Mouse (Mus musculus) midbrain, postnatal 0 days (tissue): ENCODE results near the gene Mpv17l2. TPM values are rescaled to one million over a fixed set of nuclear protein-coding genes. Genes with fewer than 3 reads are reported as not detected.

Experiments
- ATAC-seq: fragments of 200-750 bp; cut with Nextera tagmentation; 2 replicates; pipeline ENCODE4 v1.8.0; 2017; ENCODE audit warnings: moderate number of reproducible peaks, mild to moderate bottlenecking, moderate TSS enrichment, moderate library complexity; ENCODE audit not compliant: low FRiP score
- DNase-seq: peaks from one replicate; pipeline ENCODE4 v3.0.0-alpha.2; 2015; ENCODE audit warnings: low spot score
- H3K27ac ChIP-seq: fragments of 300-500 bp; sonication (generic); 2 replicates; pipeline ENCODE4 v1.5.1; 2014; ENCODE audit warnings: low read depth, mild to moderate bottlenecking, low read length, mixed read lengths
- H3K27me3 ChIP-seq: fragments of 300-500 bp; sonication (generic); 2 replicates; pipeline ENCODE4 v1.6.1; 2014; ENCODE audit warnings: low read length, control low read depth, mixed read lengths; ENCODE audit not compliant: insufficient read depth
- H3K36me3 ChIP-seq: fragments of 300-500 bp; sonication (generic); 2 replicates; pipeline ENCODE4 v1.6.1; 2014; ENCODE audit warnings: low read length, control low read depth, mixed read lengths; ENCODE audit not compliant: insufficient read depth
- H3K4me1 ChIP-seq: fragments of 300-500 bp; sonication (generic); 2 replicates; pipeline ENCODE4 v1.6.1; 2014; ENCODE audit warnings: mild to moderate bottlenecking, control low read depth, antibody characterized with exemption, low read length, mixed read lengths; ENCODE audit not compliant: insufficient read depth
- H3K4me2 ChIP-seq: fragments of 300-500 bp; sonication (generic); 2 replicates; pipeline ENCODE4 v1.6.1; 2014; ENCODE audit warnings: low read depth, mild to moderate bottlenecking, low read length, mixed read lengths; ENCODE audit not compliant: poor library complexity, severe bottlenecking
- H3K4me3 ChIP-seq: fragments of 300-500 bp; sonication (generic); 2 replicates; pipeline ENCODE4 v1.5.1; 2014; ENCODE audit warnings: low read depth, mild to moderate bottlenecking, low read length, moderate library complexity
- H3K9ac ChIP-seq: fragments of 300-500 bp; sonication (generic); replicated peaks from 2 replicates; pipeline ENCODE4 v1.6.1; 2014; ENCODE audit warnings: mild to moderate bottlenecking, low read length, moderate library complexity, mixed read lengths; ENCODE audit not compliant: poor library complexity, severe bottlenecking
- H3K9me3 ChIP-seq: fragments of 300-500 bp; sonication (generic); 2 replicates; pipeline ENCODE4 v1.6.1; 2016; ENCODE audit warnings: low read length, control low read depth
- CTCF ChIP-seq: IDR thresholded peaks from 2 replicates; pipeline ENCODE4 v1.5.1; 2016; ENCODE audit warnings: antibody characterized with exemption, mild to moderate bottlenecking
- WGBS: fragments of 180-500 bp; shearing (Covaris S2); extraction: QIAGEN DNeasy Blood & Tissue Kit; methylation state at CpG from one replicate; pipeline ENCODE4 v1.1.7; 2014; 5-methylcytosine and 5-hydroxymethylcytosine counted together
- polyA plus RNA-seq: library from polyadenylated mRNA; unstranded; fragments of >200 nt; fragmentation: Nextera tagmentation; extraction: Ambion mirVana; gene quantifications from 2 replicates; pipeline ENCODE4 v1.2.1, GENCODE M21; 2015
- total RNA-seq: library from RNA; depleted of rRNA; stranded (reverse); fragments of >200 nt; gene quantifications from 2 replicates; pipeline ENCODE4 v1.2.3, GENCODE M21; 2014

The Mpv17l2 gene
- total and polyA plus RNA-seq, 2 experiments from 2014 or later: 27.8 to 43.7 TPM

DNA sequence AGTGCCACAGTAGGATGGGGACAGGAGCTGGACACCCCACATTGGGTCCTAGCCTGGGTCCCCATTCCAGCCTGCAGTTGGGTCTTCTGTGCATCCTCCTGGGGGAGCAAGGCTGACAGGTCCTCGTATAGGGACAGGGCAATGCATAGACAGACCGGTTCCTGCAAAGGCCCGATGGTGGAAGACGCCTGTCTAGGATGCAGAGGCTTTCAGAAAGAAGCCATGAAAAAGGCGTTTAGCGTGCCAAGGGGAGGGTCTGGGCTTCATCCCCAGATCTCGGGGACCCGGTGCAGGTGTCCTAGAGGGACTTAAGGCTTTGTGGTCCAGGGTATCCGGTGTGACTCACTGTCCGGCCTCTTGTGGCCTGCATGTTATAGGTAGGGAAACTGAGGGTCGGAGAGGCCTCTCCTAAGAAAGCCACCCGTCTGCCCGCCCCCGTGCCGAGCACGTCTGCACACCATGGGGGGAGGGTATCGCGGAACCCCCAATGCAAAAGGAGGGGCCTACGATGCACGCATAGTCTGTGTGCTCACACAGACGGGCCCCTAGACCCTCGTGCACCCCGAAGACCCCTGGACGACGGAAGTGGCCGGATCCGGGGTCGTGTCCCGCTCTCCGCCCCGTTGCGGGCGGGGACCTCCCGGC, 15.2 kb upstream of the Mpv17l2 start:
- 3% methylated on average over 28 of the region's 34 CpGs for WGBS
- no peak for TF ChIP-seq CTCF
- H3K27me3 ChIP-seq: no peaks in the 10 kb centered on the region
- peak overlapping the region; percentile 77 for H3K4me3 ChIP-seq
- peaks cover 19% of the 10 kb centered on the region for H3K4me1 ChIP-seq
- ATAC-seq (no peak; the same call in 1 of the 2 replicates), DNase-seq (peak; percentile 27)
- H3K9ac ChIP-seq: peak overlapping the region; percentile 97
- no peaks in the 10 kb centered on the region for H3K9me3 ChIP-seq
- peaks cover 64% of the 10 kb centered on the region for H3K36me3 ChIP-seq
- H3K27ac ChIP-seq: peak overlapping the region; percentile 94
- H3K4me2 ChIP-seq: peak overlapping the region; percentile 84

- no peak for TF ChIP-seq CTCF
- peaks cover 19% of the 10 kb centered on the region for H3K4me1 ChIP-seq
- WGBS: 85% methylated on average over 5 of the region's 5 CpGs
- ATAC-seq (no peak), DNase-seq (no peak)
- H3K9me3 ChIP-seq: no peaks in the 10 kb centered on the region
- H3K9ac ChIP-seq: peak overlapping the region; percentile 97
- H3K27ac ChIP-seq: no peak overlapping the region
- H3K4me3 ChIP-seq: peak overlapping the region; percentile 77
- H3K36me3 ChIP-seq: peaks cover 64% of the 10 kb centered on the region
- no peaks in the 10 kb centered on the region for H3K27me3 ChIP-seq
- peak overlapping the region; percentile 84 for H3K4me2 ChIP-seq
Measured at GRCm38 (mm10) chr8:70775227-70775626, 14.5 kb upstream of the Mpv17l2 start.

- 92% methylated on average over 18 of the region's 18 CpGs for WGBS
- no peaks in the 10 kb centered on the region for H3K27me3 ChIP-seq
- H3K4me2 ChIP-seq: 0 out of 2 replicates have a peak overlapping the region, but pooled peaks have one; percentile 84
- no peak for TF ChIP-seq CTCF
- peaks cover 62% of the 10 kb centered on the region for H3K36me3 ChIP-seq
- H3K9ac ChIP-seq: peak overlapping the region; percentile 97
- H3K4me3 ChIP-seq: no peak overlapping the region
- H3K27ac ChIP-seq: no peak overlapping the region
- peaks cover 19% of the 10 kb centered on the region for H3K4me1 ChIP-seq
- no peaks in the 10 kb centered on the region for H3K9me3 ChIP-seq
- DNase-seq (no peak), ATAC-seq (no peak)
Measured at GRCm38 (mm10) chr8:70774740-70775139, 14.0 kb upstream of the Mpv17l2 start.

DNA sequence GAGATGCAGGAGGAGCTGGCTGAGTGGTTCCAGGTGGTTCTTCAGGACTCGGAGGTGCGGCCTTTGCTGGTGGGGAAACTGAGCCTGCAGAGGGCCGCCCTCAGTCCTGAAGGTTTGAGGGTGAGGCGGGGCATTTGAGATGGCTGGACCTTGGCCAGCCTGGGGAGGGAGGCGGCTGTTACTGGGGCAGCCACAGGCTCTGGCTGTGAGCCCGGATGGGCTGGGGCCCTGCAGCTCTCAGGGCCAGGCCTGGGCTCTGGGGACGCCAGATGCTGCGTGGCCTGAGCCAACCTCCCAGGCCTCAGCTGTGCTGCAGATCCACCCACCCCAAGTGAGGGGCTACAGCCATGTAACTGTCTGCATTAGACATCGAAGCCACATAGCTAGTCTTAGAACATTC, 13.1 kb upstream of the Mpv17l2 start:
- H3K9ac ChIP-seq: peak overlapping the region; percentile 37; the same call in 1 of the 2 replicates
- peaks cover 57% of the 10 kb centered on the region for H3K36me3 ChIP-seq
- no peak overlapping the region for H3K4me3 ChIP-seq
- WGBS: 58% methylated on average over 9 of the region's 9 CpGs
- H3K27me3 ChIP-seq: no peaks in the 10 kb centered on the region
- H3K4me1 ChIP-seq: peaks cover 19% of the 10 kb centered on the region
- ATAC-seq: no peak
- H3K27ac ChIP-seq: no peak overlapping the region
- no peak for TF ChIP-seq CTCF
- no peaks in the 10 kb centered on the region for H3K9me3 ChIP-seq
- DNase-seq: peak; percentile 91
- H3K4me2 ChIP-seq: no peak overlapping the region

DNA sequence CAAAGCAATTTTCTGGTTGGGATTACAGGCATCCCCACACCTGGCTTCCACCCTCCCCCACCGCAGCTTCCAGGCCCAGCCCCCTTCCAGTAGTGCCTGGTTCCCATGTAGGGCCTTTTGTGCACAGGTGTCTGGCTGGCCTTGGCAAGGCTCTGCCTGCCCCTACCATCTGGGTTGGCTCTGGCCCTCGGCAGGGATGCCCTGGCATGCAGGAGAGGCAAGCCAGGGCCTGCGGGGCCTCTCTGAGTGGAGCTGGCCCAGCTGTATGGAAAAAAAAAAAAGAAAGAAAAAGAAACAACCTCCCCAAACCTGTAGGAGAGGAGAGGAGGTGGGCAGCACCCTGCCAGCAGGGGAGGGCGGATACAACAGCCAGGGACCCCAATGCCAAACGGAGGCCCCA, 12.7 kb upstream of the Mpv17l2 start:
- Histone ChIP-seq H3K4me3 (no peak overlapping the region), H3K27me3 (no peaks in the 10 kb centered on the region), H3K36me3 (peaks cover 57% of the 10 kb centered on the region), H3K4me1 (peaks cover 19% of the 10 kb centered on the region), H3K9me3 (no peaks in the 10 kb centered on the region), H3K4me2 (0 out of 2 replicates have a peak overlapping the region, but pooled peaks have one; percentile 1), H3K27ac (no peak overlapping the region), H3K9ac (peak overlapping the region; percentile 42; the same call in 1 of the 2 replicates)
- TF ChIP-seq CTCF: no peak
- 59% methylated on average over 5 of the region's 5 CpGs for WGBS
- ATAC-seq (no peak), DNase-seq (peak; percentile 55)

DNA sequence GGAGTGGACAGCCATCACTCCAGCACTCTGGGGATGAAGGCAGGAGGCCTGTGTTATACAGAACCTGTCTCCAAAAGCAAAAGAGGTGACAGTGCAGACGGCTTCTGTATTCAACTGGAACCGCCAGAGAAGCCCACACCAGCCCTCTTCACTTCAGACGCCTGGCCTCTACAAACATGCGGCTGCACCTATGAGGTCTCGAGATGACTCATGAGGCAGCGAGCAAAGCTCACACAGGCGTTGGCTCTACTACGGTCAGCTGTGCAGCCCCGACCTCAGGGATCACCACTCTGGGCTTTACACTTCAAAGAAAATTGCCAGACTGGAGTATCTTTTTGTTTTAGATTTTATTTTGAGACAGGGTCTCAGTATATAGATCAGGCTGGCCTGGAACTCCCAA, 12.1 kb upstream of the Mpv17l2 start:
- peak overlapping the region; percentile 42; the same call in 1 of the 2 replicates for H3K9ac ChIP-seq
- H3K4me3 ChIP-seq: no peak overlapping the region
- no peak for DNase-seq
- H3K4me2 ChIP-seq: no peak overlapping the region
- WGBS: 89% methylated on average over 9 of the region's 9 CpGs
- H3K4me1 ChIP-seq: peaks cover 16% of the 10 kb centered on the region
- peaks cover 59% of the 10 kb centered on the region for H3K36me3 ChIP-seq
- TF ChIP-seq CTCF: no peak
- no peak overlapping the region for H3K27ac ChIP-seq
- H3K9me3 ChIP-seq: no peaks in the 10 kb centered on the region
- no peak for ATAC-seq
- H3K27me3 ChIP-seq: no peaks in the 10 kb centered on the region
